Mouse (Mus musculus) bone marrow macrophage, adult 2 months (primary cell): ENCODE results near the gene Rtn3.

Experiments used
- CTCF ChIP-seq: IDR thresholded peaks from 2 replicates; pipeline ENCODE4 v1.5.1; 2012; ENCODE audit warnings: low read depth, mild to moderate bottlenecking, low read length, moderate library complexity
- POLR2A ChIP-seq: IDR thresholded peaks from 2 replicates; pipeline ENCODE4 v1.6.1; 2012; ENCODE audit warnings: mild to moderate bottlenecking, low read depth, low read length, borderline replicate concordance

GRCm38 (mm10) chr19:7419134-7419533, 63.9 kb downstream of the Rtn3 start:
- TF ChIP-seq CTCF (no peak), POLR2A (no peak)
